Mouse (Mus musculus) neural tube, embryonic 12.5 days (tissue): ENCODE results near the gene Psmc2. TPM values are rescaled to one million over a fixed set of nuclear protein-coding genes. Genes with fewer than 3 reads are reported as not detected.

Experiments
- ATAC-seq: fragments of 200-750 bp; cut with Nextera tagmentation; 2 replicates; pipeline ENCODE4 v1.8.0; 2017; ENCODE audit warnings: low read depth, mild to moderate bottlenecking, moderate TSS enrichment, moderate library complexity; ENCODE audit not compliant: low FRiP score
- H3K27ac ChIP-seq: fragments of 300-500 bp; sonication (generic); 2 replicates; pipeline ENCODE4 v1.5.1; 2016
- H3K27me3 ChIP-seq: fragments of 300-500 bp; sonication (generic); replicated peaks from 2 replicates; pipeline ENCODE4 v1.6.1; 2016; ENCODE audit warnings: mild to moderate bottlenecking
- H3K36me3 ChIP-seq: fragments of 300-500 bp; sonication (generic); 2 replicates; pipeline ENCODE4 v1.6.1; 2016; ENCODE audit warnings: mild to moderate bottlenecking
- H3K4me1 ChIP-seq: fragments of 300-500 bp; sonication (generic); 2 replicates; pipeline ENCODE4 v1.6.1; 2016
- H3K4me2 ChIP-seq: fragments of 300-500 bp; sonication (generic); replicated peaks from 2 replicates; pipeline ENCODE4 v1.6.1; 2016; ENCODE audit warnings: mild to moderate bottlenecking
- H3K4me3 ChIP-seq: fragments of 300-500 bp; sonication (generic); 2 replicates; pipeline ENCODE4 v1.5.1; 2016
- H3K9ac ChIP-seq: fragments of 300-500 bp; sonication (generic); 2 replicates; pipeline ENCODE4 v1.6.1; 2016; ENCODE audit warnings: mild to moderate bottlenecking
- H3K9me3 ChIP-seq: fragments of 300-500 bp; sonication (generic); 2 replicates; pipeline ENCODE4 v1.6.1; 2016; ENCODE audit warnings: mild to moderate bottlenecking
- WGBS: fragments of 180-500 bp; shearing (Covaris S2); methylation state at CpG from one replicate; pipeline ENCODE4 v1.1.7; 2016; 5-methylcytosine and 5-hydroxymethylcytosine counted together
- polyA plus RNA-seq: library from polyadenylated mRNA; unstranded; fragments of >200 nt; fragmentation: Nextera tagmentation; extraction: Ambion mirVana; gene quantifications from 2 replicates; pipeline ENCODE4 v1.2.1, GENCODE M21; 2016

The Psmc2 gene
- polyA plus RNA-seq, 1 experiment from 2014 or later: 220 TPM

GRCm38 (mm10) chr5:21826370-21826769 is 41.3 kb downstream of the Psmc2 start:
- Histone ChIP-seq H3K4me2 (no peak overlapping the region), H3K4me3 (no peak overlapping the region), H3K9ac (no peak overlapping the region), H3K36me3 (no peaks in the 10 kb centered on the region), H3K4me1 (no peaks in the 10 kb centered on the region), H3K27me3 (no peaks in the 10 kb centered on the region), H3K27ac (no peak overlapping the region), H3K9me3 (no peaks in the 10 kb centered on the region)
- ATAC-seq: no peak
- 18% methylated on average over 7 of the region's 7 CpGs for WGBS

GRCm38 (mm10) chr5:21827643-21828042 is 42.6 kb downstream of the Psmc2 start:
- H3K36me3 ChIP-seq: no peaks in the 10 kb centered on the region
- H3K9me3 ChIP-seq: no peaks in the 10 kb centered on the region
- H3K4me2 ChIP-seq: no peak overlapping the region
- WGBS: 24% methylated on average over 6 of the region's 6 CpGs
- H3K27me3 ChIP-seq: no peaks in the 10 kb centered on the region
- H3K9ac ChIP-seq: no peak overlapping the region
- H3K4me3 ChIP-seq: no peak overlapping the region
- H3K4me1 ChIP-seq: no peaks in the 10 kb centered on the region
- ATAC-seq: no peak
- no peak overlapping the region for H3K27ac ChIP-seq

GRCm38 (mm10) chr5:21828855-21829254 is 43.8 kb downstream of the Psmc2 start:
- Histone ChIP-seq H3K36me3 (no peaks in the 10 kb centered on the region), H3K4me2 (no peak overlapping the region), H3K9me3 (no peaks in the 10 kb centered on the region), H3K9ac (no peak overlapping the region), H3K4me1 (no peaks in the 10 kb centered on the region), H3K4me3 (no peak overlapping the region), H3K27ac (no peak overlapping the region), H3K27me3 (no peaks in the 10 kb centered on the region)
- no peak for ATAC-seq
- 80% methylated on average over 4 of the region's 4 CpGs for WGBS

- Histone ChIP-seq H3K4me3 (no peak overlapping the region), H3K4me1 (no peaks in the 10 kb centered on the region), H3K36me3 (no peaks in the 10 kb centered on the region), H3K27ac (no peak overlapping the region), H3K9ac (no peak overlapping the region), H3K9me3 (no peaks in the 10 kb centered on the region), H3K27me3 (no peaks in the 10 kb centered on the region), H3K4me2 (no peak overlapping the region)
- ATAC-seq: no peak
- 73% methylated on average over 3 of the region's 3 CpGs for WGBS
Observed at GRCm38 (mm10) chr5:21831761-21832160, 46.7 kb downstream of the Psmc2 start.

GRCm38 (mm10) chr5:21844676-21845075 is 59.6 kb downstream of the Psmc2 start:
- Histone ChIP-seq H3K4me2 (no peak overlapping the region), H3K27me3 (no peaks in the 10 kb centered on the region), H3K9me3 (no peaks in the 10 kb centered on the region), H3K27ac (no peak overlapping the region), H3K36me3 (no peaks in the 10 kb centered on the region), H3K4me1 (no peaks in the 10 kb centered on the region), H3K4me3 (no peak overlapping the region), H3K9ac (no peak overlapping the region)
- no peak for ATAC-seq
- WGBS: 81% methylated on average over 4 of the region's 4 CpGs

GRCm38 (mm10) chr5:21846616-21847290 is 61.7 kb downstream of the Psmc2 start:
- no peak for ATAC-seq

GRCm38 (mm10) chr5:21847438-21847837 is 62.4 kb downstream of the Psmc2 start:
- no peak for ATAC-seq
- H3K9me3 ChIP-seq: no peaks in the 10 kb centered on the region

More at GRCm38 (mm10) chr5:21846616-21847290, 61.7 kb downstream of the Psmc2 start:
- H3K27ac ChIP-seq: no peak overlapping the region
- no peaks in the 10 kb centered on the region for H3K27me3 ChIP-seq
- WGBS: 85% methylated on average over 20 of the region's 20 CpGs
- H3K4me2 ChIP-seq: no peak overlapping the region
- no peak overlapping the region for H3K9ac ChIP-seq
- no peak overlapping the region for H3K4me3 ChIP-seq
- H3K4me1 ChIP-seq: no peaks in the 10 kb centered on the region
- H3K9me3 ChIP-seq: no peaks in the 10 kb centered on the region
- no peaks in the 10 kb centered on the region for H3K36me3 ChIP-seq

GRCm38 (mm10) chr5:21851679-21852340 is 66.7 kb downstream of the Psmc2 start:
- H3K4me1 ChIP-seq: no peaks in the 10 kb centered on the region
- H3K27me3 ChIP-seq: no peaks in the 10 kb centered on the region
- H3K4me2 ChIP-seq: no peak overlapping the region
- no peak overlapping the region for H3K9ac ChIP-seq
- WGBS: 70% methylated on average over 10 of the region's 10 CpGs
- no peak overlapping the region for H3K27ac ChIP-seq
- ATAC-seq: no peak; the same call in 1 of the 2 replicates
- no peak overlapping the region for H3K4me3 ChIP-seq
- no peaks in the 10 kb centered on the region for H3K9me3 ChIP-seq
- no peaks in the 10 kb centered on the region for H3K36me3 ChIP-seq

More at GRCm38 (mm10) chr5:21847438-21847837, 62.4 kb downstream of the Psmc2 start:
- Histone ChIP-seq H3K4me1 (no peaks in the 10 kb centered on the region), H3K27me3 (no peaks in the 10 kb centered on the region), H3K9ac (no peak overlapping the region), H3K4me2 (no peak overlapping the region), H3K36me3 (no peaks in the 10 kb centered on the region), H3K27ac (no peak overlapping the region), H3K4me3 (no peak overlapping the region)
- 55% methylated on average over 6 of the region's 6 CpGs for WGBS

Other genes starting within 250 kb of the Psmc2 start
- gene Lrrc17, start 241.7 kb upstream of the Psmc2 start, polyA plus RNA-seq: 13.5 and 14.0 TPM in 2 replicates
- gene Fbxl13, start 139.6 kb upstream of the Psmc2 start, polyA plus RNA-seq: 0.22 and 0.39 TPM in 2 replicates
- gene Armc10, start 139.5 kb upstream of the Psmc2 start, polyA plus RNA-seq: 64.4 and 69.6 TPM in 2 replicates
- 5.4 and 5.5 TPM in 2 replicates for gene Napepld, start 83.9 kb upstream of the Psmc2 start, polyA plus RNA-seq
- 82.7 and 83.2 TPM in 2 replicates for gene Pmpcb, start 48.1 kb upstream of the Psmc2 start, polyA plus RNA-seq
- 83.2 and 84.6 TPM in 2 replicates for gene Dnajc2, start within 50 bp of the Psmc2 start, polyA plus RNA-seq
- gene Slc26a5, start 80.3 kb downstream of the Psmc2 start, polyA plus RNA-seq: not detected in 2 replicates